Mouse (Mus musculus) liver, postnatal 0 days (tissue): Measurements from ENCODE around the gene Serpine1. TPM values are rescaled to one million over a fixed set of nuclear protein-coding genes. Genes with fewer than 3 reads are reported as not detected.

ENCODE experiments used
- ATAC-seq: fragments of 200-750 bp; cut with Nextera tagmentation; 2 replicates; pipeline ENCODE4 v1.8.0; 2017; ENCODE audit warnings: mild to moderate bottlenecking, moderate library complexity
- DNase-seq: peaks from one replicate; pipeline ENCODE4 v3.0.0-alpha.2; 2016
- H3K27ac ChIP-seq: fragments of 300-500 bp; sonication (generic); 2 replicates; pipeline ENCODE4 v1.5.1; 2014; ENCODE audit warnings: antibody characterized with exemption, moderate library complexity, mild to moderate bottlenecking, low read depth
- H3K27me3 ChIP-seq: fragments of 300-500 bp; sonication (generic); 2 replicates; pipeline ENCODE4 v1.6.1; 2014; ENCODE audit warnings: low read length, control low read depth, mixed read lengths; ENCODE audit not compliant: insufficient read depth
- H3K36me3 ChIP-seq: fragments of 300-500 bp; sonication (generic); replicated peaks from 2 replicates; pipeline ENCODE4 v1.6.1; 2014; ENCODE audit warnings: mild to moderate bottlenecking, control low read depth, low read length, moderate library complexity, mixed read lengths; ENCODE audit not compliant: insufficient read depth
- H3K4me1 ChIP-seq: fragments of 300-500 bp; sonication (generic); 2 replicates; pipeline ENCODE4 v1.6.1; 2014; ENCODE audit warnings: antibody characterized with exemption, mild to moderate bottlenecking, control low read depth; ENCODE audit not compliant: insufficient read depth
- H3K4me2 ChIP-seq: fragments of 300-500 bp; sonication (generic); 2 replicates; pipeline ENCODE4 v1.6.1; 2014; ENCODE audit warnings: low read depth, mild to moderate bottlenecking, low read length, moderate library complexity, mixed read lengths
- H3K4me3 ChIP-seq: fragments of 300-500 bp; sonication (generic); 2 replicates; pipeline ENCODE4 v1.5.1; 2014; ENCODE audit warnings: low read depth, low read length
- H3K9ac ChIP-seq: fragments of 300-500 bp; sonication (generic); replicated peaks from 2 replicates; pipeline ENCODE4 v1.6.1; 2014; ENCODE audit warnings: mild to moderate bottlenecking, moderate library complexity
- H3K9me3 ChIP-seq: fragments of 300-500 bp; sonication (generic); 2 replicates; pipeline ENCODE4 v1.6.1; 2016; ENCODE audit warnings: mild to moderate bottlenecking, control low read depth, low read length, mixed read lengths
- CTCF ChIP-seq: sonication (generic); IDR thresholded peaks from 2 replicates; pipeline ENCODE4 v1.5.1; 2016; ENCODE audit warnings: antibody characterized with exemption, low read depth
- EP300 ChIP-seq: IDR thresholded peaks from 2 replicates; pipeline ENCODE4 v1.6.1; 2016; ENCODE audit warnings: antibody characterized with exemption, low read depth, mild to moderate bottlenecking
- WGBS: fragments of 180-500 bp; shearing (Covaris S2); extraction: QIAGEN DNeasy Blood & Tissue Kit; methylation state at CpG from one replicate; pipeline ENCODE4 v1.1.7; 2014; ENCODE audit not compliant: insufficient replicate concordance; 5-methylcytosine and 5-hydroxymethylcytosine counted together
- polyA plus RNA-seq: library from polyadenylated mRNA; unstranded; fragments of >200 nt; fragmentation: Nextera tagmentation; extraction: Ambion mirVana; gene quantifications from 2 replicates; pipeline ENCODE4 v1.2.1, GENCODE M21; 2015

Gene Serpine1
- polyA plus RNA-seq, 1 experiment from 2014 or later = 0.23 TPM

DNA sequence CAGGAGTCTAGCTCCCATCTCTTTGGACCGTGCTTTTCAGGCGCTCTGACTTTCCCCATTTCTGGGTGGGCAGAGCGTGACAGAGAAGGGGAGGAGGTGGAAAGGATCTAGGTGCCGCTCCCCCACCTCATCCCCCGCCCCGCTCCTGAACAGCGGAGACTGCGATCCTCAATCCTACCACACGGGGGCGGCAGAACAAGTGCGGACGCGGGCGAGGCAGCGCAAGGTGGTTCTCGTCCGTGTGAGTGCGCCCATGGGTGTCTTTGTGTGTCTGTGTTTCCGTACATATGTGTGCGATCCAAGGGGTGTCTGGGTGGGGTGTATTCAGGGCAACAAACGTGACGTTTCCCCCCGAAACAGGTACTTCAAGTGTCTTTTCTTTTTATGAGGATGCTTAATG is 46.9 kb downstream of the Serpine1 start:
- ATAC-seq (0 out of 2 replicates have a peak, but pooled peaks have one; percentile 16), DNase-seq (peak; percentile 86)
- no peak overlapping the region for H3K4me2 ChIP-seq
- under 1% methylated on average over 23 of the region's 23 CpGs for WGBS
- H3K4me3 ChIP-seq = no peak overlapping the region
- H3K9ac ChIP-seq = no peak overlapping the region
- peaks cover 60% of the 10 kb centered on the region for H3K27me3 ChIP-seq
- no peaks in the 10 kb centered on the region for H3K9me3 ChIP-seq
- peak; percentile 99 for TF ChIP-seq CTCF
- no peak for TF ChIP-seq EP300
- H3K4me1 ChIP-seq = peaks cover 7% of the 10 kb centered on the region
- no peak overlapping the region for H3K27ac ChIP-seq
- no peaks in the 10 kb centered on the region for H3K36me3 ChIP-seq

DNA sequence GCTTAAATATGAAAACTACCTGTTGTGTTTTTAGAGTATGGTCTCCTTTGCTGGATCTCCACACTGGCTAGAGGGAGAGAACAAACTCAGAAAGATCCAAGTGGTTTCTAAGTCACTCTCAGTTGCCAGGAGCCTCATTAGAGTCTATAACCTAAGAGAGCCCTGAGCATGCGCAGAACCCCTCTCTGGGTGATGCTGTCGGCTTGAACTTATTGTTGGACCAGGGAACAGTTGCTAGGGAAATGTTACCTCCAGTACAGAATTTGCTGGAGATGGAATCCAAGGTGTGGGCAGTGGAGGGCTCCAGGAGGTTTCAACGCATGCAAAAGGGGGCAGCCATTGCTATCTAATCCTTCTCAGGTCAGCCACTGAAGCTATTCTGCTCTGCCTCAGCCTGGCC is 47.8 kb downstream of the Serpine1 start:
- DNase-seq = no peak
- Histone ChIP-seq H3K9ac (no peak overlapping the region), H3K27me3 (peaks cover 52% of the 10 kb centered on the region), H3K27ac (no peak overlapping the region), H3K4me2 (no peak overlapping the region), H3K4me1 (no peaks in the 10 kb centered on the region), H3K4me3 (no peak overlapping the region), H3K9me3 (no peaks in the 10 kb centered on the region), H3K36me3 (no peaks in the 10 kb centered on the region)
- no peak for ATAC-seq
- 45% methylated on average over 3 of the region's 3 CpGs for WGBS
- TF ChIP-seq CTCF (no peak), EP300 (no peak)

GRCm38 (mm10) chr5:137015913-137016312 is 56.2 kb downstream of the Serpine1 start:
- H3K9me3 ChIP-seq = no peaks in the 10 kb centered on the region
- no peaks in the 10 kb centered on the region for H3K36me3 ChIP-seq
- no peak overlapping the region for H3K4me2 ChIP-seq
- no peak overlapping the region for H3K4me3 ChIP-seq
- H3K27me3 ChIP-seq = no peaks in the 10 kb centered on the region
- 90% methylated on average over 3 of the region's 3 CpGs for WGBS
- ATAC-seq = no peak
- H3K4me1 ChIP-seq = no peaks in the 10 kb centered on the region
- H3K27ac ChIP-seq = no peak overlapping the region
- H3K9ac ChIP-seq = no peak overlapping the region
- TF ChIP-seq EP300 (no peak), CTCF (no peak)
- no peak for DNase-seq

DNA sequence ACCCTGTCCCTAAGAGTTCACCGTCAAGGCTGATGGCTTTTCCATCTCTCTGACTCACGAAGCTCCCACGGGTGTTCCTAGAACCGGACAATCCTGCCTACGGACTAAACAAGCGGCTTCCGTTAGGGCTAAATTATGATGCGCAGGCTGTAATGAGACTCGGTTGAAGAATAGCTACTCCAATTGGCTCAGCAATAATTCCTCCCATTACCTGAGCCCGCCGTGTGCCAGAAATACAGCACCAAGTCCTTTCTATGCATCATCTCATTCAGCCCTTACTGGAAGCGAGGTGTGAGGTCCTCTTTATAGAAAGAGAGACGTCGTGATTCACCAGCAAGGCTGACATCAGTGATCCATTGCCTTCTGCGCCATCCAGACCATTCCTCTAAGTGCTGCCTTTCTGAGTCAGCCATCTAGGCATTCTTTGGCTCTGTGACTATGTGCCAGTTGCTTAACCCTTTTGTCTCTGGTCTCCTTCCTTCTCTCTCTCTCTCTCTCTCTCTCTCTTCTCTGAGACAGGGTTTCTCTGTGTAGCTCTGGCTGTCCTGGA is 59.6 kb downstream of the Serpine1 start:
- H3K4me1 ChIP-seq = no peaks in the 10 kb centered on the region
- no peak overlapping the region for H3K4me2 ChIP-seq
- TF ChIP-seq CTCF (no peak), EP300 (no peak)
- H3K9ac ChIP-seq = no peak overlapping the region
- H3K9me3 ChIP-seq = no peaks in the 10 kb centered on the region
- WGBS = 74% methylated on average over 15 of the region's 15 CpGs
- ATAC-seq (no peak), DNase-seq (no peak)
- no peaks in the 10 kb centered on the region for H3K36me3 ChIP-seq
- H3K27me3 ChIP-seq = no peaks in the 10 kb centered on the region
- H3K4me3 ChIP-seq = no peak overlapping the region
- no peak overlapping the region for H3K27ac ChIP-seq

Other genes with a start within 250 kb of the Serpine1 start
- 0.12 TPM in 1 of 2 replicates, not detected in the other for gene Col26a1, start 189.1 kb downstream of the Serpine1 start, polyA plus RNA-seq
- gene Ift22, start 164.1 kb downstream of the Serpine1 start, polyA plus RNA-seq = 9.8 and 11.5 TPM in 2 replicates
- gene Fis1, start 119.0 kb downstream of the Serpine1 start, polyA plus RNA-seq = 173 and 176 TPM in 2 replicates
- 6.7 and 7.0 TPM in 2 replicates for gene Cldn15, start 105.7 kb downstream of the Serpine1 start, polyA plus RNA-seq
- gene Plod3, start 85.2 kb downstream of the Serpine1 start, polyA plus RNA-seq = 7.6 and 8.8 TPM in 2 replicates
- 44.1 and 47.2 TPM in 2 replicates for gene Znhit1, start 84.2 kb downstream of the Serpine1 start, polyA plus RNA-seq
- gene Vgf, start 45.9 kb downstream of the Serpine1 start, polyA plus RNA-seq = not detected in 2 replicates
- gene Ap1s1, start 26.1 kb downstream of the Serpine1 start, polyA plus RNA-seq = 57.9 and 60.7 TPM in 2 replicates
- gene Trim56, start 43.9 kb upstream of the Serpine1 start, polyA plus RNA-seq = 6.4 and 7.4 TPM in 2 replicates
- gene Muc3, start 77.1 kb upstream of the Serpine1 start, polyA plus RNA-seq = not detected in 2 replicates
- 0.07 and 0.09 TPM in 2 replicates for gene Muc3a, start 140.1 kb upstream of the Serpine1 start, polyA plus RNA-seq
- gene Ache, start 215.3 kb upstream of the Serpine1 start, polyA plus RNA-seq = 10.3 and 11.1 TPM in 2 replicates
- 9.1 and 9.5 TPM in 2 replicates for gene Ufsp1, start 222.4 kb upstream of the Serpine1 start, polyA plus RNA-seq
- gene Srrt, start 235.4 kb upstream of the Serpine1 start, polyA plus RNA-seq = 24.1 and 28.2 TPM in 2 replicates
- gene Trip6, start 242.1 kb upstream of the Serpine1 start, polyA plus RNA-seq = 7.5 and 9.2 TPM in 2 replicates